In genomic region chr8:87037620-87038380, GRCm38 (mm10) we compare ENCODE assay signal across 7 mouse cellular contexts.
DNase-seq lines count a peak whose midpoint lies in the region; ATAC-seq and TF ChIP-seq lines count a peak whose summit lies in the region.

No protein-coding gene starts in this region.

- H3K4me2 ChIP-seq in heart, postnatal 0 days (ENCODE audit: low read depth, low read length): peak overlapping the region; percentile 72
- H3K4me2 ChIP-seq in liver, embryonic 15.5 days: peak overlapping the region; percentile 23

- H3K9me3 ChIP-seq in heart, postnatal 0 days (replicated peaks; ENCODE audit: control insufficient read depth, low read length): no peaks in the 10 kb centered on the region
- H3K9me3 ChIP-seq in liver, embryonic 15.5 days (replicated peaks): no peaks in the 10 kb centered on the region

- H3K9ac ChIP-seq in heart, postnatal 0 days (replicated peaks; ENCODE audit: low read depth, low read length): no peak overlapping the region; the same call in 1 of the 2 replicates
- no peak overlapping the region for H3K9ac ChIP-seq in liver, embryonic 15.5 days

- TF ChIP-seq EP300 in heart, postnatal 0 days (IDR thresholded peaks at IDR 0.05; ENCODE audit: low read depth): no peak

- H3K4me3 ChIP-seq in heart, postnatal 0 days (ENCODE audit: low read depth, low read length): peak overlapping the region; percentile 39
- H3K4me3 ChIP-seq in liver, embryonic 15.5 days (replicated peaks): no peak overlapping the region

- peaks cover 8% of the 10 kb centered on the region for H3K27me3 ChIP-seq in heart, postnatal 0 days (ENCODE audit: control insufficient read depth, insufficient read depth, low read length)
- peaks cover 26% of the 10 kb centered on the region for H3K27me3 ChIP-seq in liver, embryonic 15.5 days

- no peak for ATAC-seq in heart, postnatal 0 days (ENCODE audit: insufficient read depth, low read depth)
- ATAC-seq in liver, embryonic 15.5 days (ENCODE audit: insufficient read depth): no peak

- WGBS in heart, postnatal 0 days: 2% methylated on average over 48 of the region's 48 CpGs
- 5% methylated on average over 48 of the region's 48 CpGs for WGBS in liver, embryonic 15.5 days (ENCODE audit: insufficient replicate concordance)

- peak; percentile 2 to 5 for DNase-seq in right cerebral cortex, adult 2 months (ENCODE audit: low spot score in 2 of 2)
- DNase-seq in right cerebral cortex, postnatal 25 days: no peak
- peak; percentile 46 to 47 for DNase-seq in cerebellum, postnatal 36 days
- DNase-seq in heart, postnatal 0 days (ENCODE audit: low spot score): no peak
- peak; percentile 17 for DNase-seq in yolk sac, embryonic 10.5 days (ENCODE audit: low spot score)
- no peak for DNase-seq in layer of hippocampus, postnatal 14 days (ENCODE audit: low spot score in 2 of 2)

- TF ChIP-seq CTCF in heart, postnatal 0 days (IDR thresholded peaks at IDR 0.05; ENCODE audit: low read depth): no peak

- H3K27ac ChIP-seq in heart, postnatal 0 days (ENCODE audit: low read depth): no peak overlapping the region
- H3K27ac ChIP-seq in liver, embryonic 15.5 days (replicated peaks): no peak overlapping the region

- H3K4me1 ChIP-seq in heart, postnatal 0 days (ENCODE audit: control insufficient read depth, insufficient read depth): 0 out of 2 replicates have a peak, but pooled peaks cover 7% of the 10 kb centered on the region
- no peaks in the 10 kb centered on the region for H3K4me1 ChIP-seq in liver, embryonic 15.5 days (replicated peaks)

- H3K36me3 ChIP-seq in heart, postnatal 0 days (replicated peaks; ENCODE audit: control insufficient read depth, insufficient read depth, low read length): no peaks in the 10 kb centered on the region
- H3K36me3 ChIP-seq in liver, embryonic 15.5 days (replicated peaks): no peaks in the 10 kb centered on the region

Comparison
In these comparisons a context has a peak if more than half of its experiments do, and no peak if none do; other contexts are left out.
1. DNase-seq: peak in right cerebral cortex, adult 2 months (2 of 2), cerebellum, postnatal 36 days (2 of 2) and yolk sac, embryonic 10.5 days (single experiment); none in right cerebral cortex, postnatal 25 days (single experiment), heart, postnatal 0 days (single experiment) and layer of hippocampus, postnatal 14 days (0 of 2).